ENCODE assay signal across 8 mouse cellular contexts in genomic region chr3:148986296-148986893, GRCm38 (mm10). TPM values are rescaled to one million over a fixed set of nuclear protein-coding genes. Genes with fewer than 3 reads are reported as not detected.
DNase-seq lines count a peak whose midpoint lies in the region; ATAC-seq and TF ChIP-seq lines count a peak whose summit lies in the region.

No protein-coding gene starts in this region.

- peak overlapping the region; percentile 33 for H3K9ac ChIP-seq in liver, adult 2 months (ENCODE audit: low read depth, low read length)
- H3K9ac ChIP-seq in neural tube, embryonic 13.5 days = peak overlapping the region; percentile 96

- no peaks in the 10 kb centered on the region for H3K9me3 ChIP-seq in neural tube, embryonic 13.5 days

- H3K4me1 ChIP-seq in liver, adult 2 months (ENCODE audit: control insufficient read depth, insufficient read depth, low read length) = peaks cover 23% of the 10 kb centered on the region
- H3K4me1 ChIP-seq in embryonic fibroblast, embryonic 13.5 days (ENCODE audit: control insufficient read depth, insufficient read depth, low read length) = peaks cover 6% of the 10 kb centered on the region; the same call in 1 of the 2 replicates
- peaks cover 53% of the 10 kb centered on the region for H3K4me1 ChIP-seq in neural tube, embryonic 13.5 days (replicated peaks)

- no peak for TF ChIP-seq CTCF in liver, adult 2 months (IDR thresholded peaks at IDR 0.05; ENCODE audit: low read depth, low read length)
- TF ChIP-seq CTCF in embryonic fibroblast, embryonic 13.5 days (IDR thresholded peaks at IDR 0.05; ENCODE audit: borderline replicate concordance, insufficient read depth, low read length) = no peak

- no peak overlapping the region for H3K27ac ChIP-seq in liver, adult 2 months (replicated peaks; ENCODE audit: insufficient read depth, low read depth, low read length)
- peak overlapping the region; percentile 53 for H3K27ac ChIP-seq in embryonic fibroblast, embryonic 13.5 days (ENCODE audit: insufficient read depth, low read length)
- H3K27ac ChIP-seq in neural tube, embryonic 13.5 days (replicated peaks) = peak overlapping the region; percentile 100

- H3K4me2 ChIP-seq in neural tube, embryonic 13.5 days = peak overlapping the region; percentile 80

- H3K27me3 ChIP-seq in liver, adult 2 months (ENCODE audit: control insufficient read depth, insufficient read depth, low read length) = no peaks in the 10 kb centered on the region
- H3K27me3 ChIP-seq in neural tube, embryonic 13.5 days = no peaks in the 10 kb centered on the region

- H3K79me2 ChIP-seq in liver, adult 2 months (ENCODE audit: control insufficient read depth, insufficient read depth, low read length) = peaks cover 33% of the 10 kb centered on the region

- TF ChIP-seq POLR2A in liver, adult 2 months (IDR thresholded peaks at IDR 0.05; ENCODE audit: extremely low read depth, insufficient read depth, low read length) = no peak
- no peak for TF ChIP-seq POLR2A in embryonic fibroblast, embryonic 13.5 days (IDR thresholded peaks at IDR 0.05; ENCODE audit: low read depth, low read length)

- no peaks in the 10 kb centered on the region for H3K36me3 ChIP-seq in liver, adult 2 months (ENCODE audit: control insufficient read depth, insufficient read depth, low read length)
- H3K36me3 ChIP-seq in neural tube, embryonic 13.5 days = no peaks in the 10 kb centered on the region

- peak overlapping the region; percentile 64; the same call in 1 of the 2 replicates for H3K4me3 ChIP-seq in liver, adult 2 months (ENCODE audit: insufficient read depth, low read depth, low read length)
- H3K4me3 ChIP-seq in embryonic fibroblast, embryonic 13.5 days (ENCODE audit: insufficient read depth, low read length) = peak overlapping the region; percentile 79
- H3K4me3 ChIP-seq in neural tube, embryonic 13.5 days = peak overlapping the region; percentile 90

- ATAC-seq in neural tube, embryonic 13.5 days (ENCODE audit: low read depth) = no peak
- ATAC-seq in CD4-positive, CD25-positive, alpha-beta regulatory T cell, adult 4 months = no peak

- 45% methylated on average over 17 of the region's 17 CpGs for WGBS in liver, adult 2 months
- WGBS in neural tube, embryonic 13.5 days = 2% methylated on average over 17 of the region's 17 CpGs

- DNase-seq in liver, adult 2 months (ENCODE audit: extremely low read depth, low read depth, low spot score) = peak; percentile 48
- DNase-seq in liver = no peak
- peak; percentile 26 for DNase-seq in kidney, postnatal 36 days
- DNase-seq in layer of hippocampus, adult 18-20 months (ENCODE audit: low spot score in 2 of 2) = no peak
- DNase-seq in adrenal gland, postnatal 25 days = no peak

RNA-seq across cellular contexts. Expression of gene Adgrl2, which starts 4.0 kb away (rescaled TPM):
- 27.9 and 34.6 TPM in 2 replicates for total RNA-seq in liver, adult 2 months (2014; rRNA removed)
- 22.8 and 26.2 TPM in 2 replicates for polyA plus RNA-seq in liver, adult 2 months (2012; rRNA removed)
- polyA plus RNA-seq in embryonic fibroblast, embryonic 13.5 days (2011; ENCODE audit: insufficient read length, low read depth, missing spikeins) = 90.1 and 112 TPM in 2 replicates
- polyA plus RNA-seq in neural tube, embryonic 13.5 days (2015; fragmentation: Nextera tagmentation; extraction: Ambion mirVana) = 132 and 156 TPM in 2 replicates
- 10 to 100 TPM; 59.6 to 60.6 TPM for total RNA-seq in layer of hippocampus, adult 18-20 months (2021)
- not detected for polyA plus RNA-seq in CD4-positive, CD25-positive, alpha-beta regulatory T cell, adult 4 months (2017; shearing (Covaris generic))
- total RNA-seq in adrenal gland, postnatal 25 days (2021) = 82.1 and 91.9 TPM in 2 replicates

Comparison
In these comparisons a context has a peak if more than half of its experiments do, and no peak if none do; other contexts are left out.
1. DNase-seq: peak in liver, adult 2 months (single experiment) and kidney, postnatal 36 days (2 of 2); none in liver (single experiment), layer of hippocampus, adult 18-20 months (0 of 2) and adrenal gland, postnatal 25 days (single experiment).
2. RNA of gene Adgrl2, which starts 4.0 kb away (polyA plus RNA-seq): 132 to 156 TPM in neural tube, embryonic 13.5 days, 90.1 to 112 TPM in embryonic fibroblast, embryonic 13.5 days and 22.8 to 26.2 TPM in liver, adult 2 months; not detected in CD4-positive, CD25-positive, alpha-beta regulatory T cell, adult 4 months; every median in the first group is over 10 times any median in the second.
3. Peak in every context shown above with its lines, with median percentiles within 50 percentile points of each other: H3K4me3 ChIP-seq.